15 mouse cellular contexts compared by ENCODE assay signal in genomic region chr4:150353376-150353900, GRCm38 (mm10).
"Had no signal": no experiment of that assay in that cellular context is flagged by ENCODE, and none has a peak within 500 bp of the region (broad histone marks: within the 10 kb centered on the region; RNA-seq: fewer than 3 reads in every experiment).

No protein-coding gene starts in this region.

- H3K4me2 ChIP-seq: lung, embryonic 14.5 days; midbrain, embryonic 12.5 days; neural tube, embryonic 12.5 days; stomach, embryonic 15.5 days had no signal

- H3K9me3 ChIP-seq: midbrain, embryonic 10.5 days; midbrain, embryonic 12.5 days; neural tube, embryonic 12.5 days; stomach, embryonic 15.5 days had no signal

- H3K36me3 ChIP-seq: midbrain, embryonic 12.5 days; neural tube, embryonic 12.5 days; stomach, embryonic 15.5 days had no signal

- ATAC-seq: midbrain, embryonic 16.5 days had no signal

- DNase-seq: lung, adult 18-20 months; lung, embryonic 14.5 days; lung, postnatal 10 days; lung, postnatal 4 days; midbrain, embryonic 14.5 days; right cerebral cortex, postnatal 14 days; thymus, adult 2 months; thymus, postnatal 25 days; thymus, postnatal 4 days had no signal

- H3K4me3 ChIP-seq: midbrain, embryonic 10.5 days; midbrain, embryonic 12.5 days; neural tube, embryonic 12.5 days; stomach, embryonic 15.5 days had no signal

- H3K27ac ChIP-seq: midbrain, embryonic 10.5 days; midbrain, embryonic 12.5 days; neural tube, embryonic 12.5 days; stomach, embryonic 15.5 days; stomach, postnatal 0 days had no signal

- H3K27me3 ChIP-seq: midbrain, embryonic 12.5 days; neural tube, embryonic 12.5 days; stomach, embryonic 15.5 days had no signal

- H3K9ac ChIP-seq: lung, embryonic 14.5 days; midbrain, embryonic 12.5 days; neural tube, embryonic 12.5 days; stomach, embryonic 15.5 days had no signal
